Mouse (Mus musculus): Measurements from ENCODE around the gene Gm20388. TPM values are rescaled to one million over a fixed set of nuclear protein-coding genes. Genes with fewer than 3 reads are reported as not detected.
"Not testable (repeated sequence)": the region's sequence is repeated elsewhere in the genome, so short reads cannot be mapped to it uniquely, and the experiment has no call there.

The Gm20388 gene
- polyA plus RNA-seq, 1 experiment from 2014 or later = not detected

DNA sequence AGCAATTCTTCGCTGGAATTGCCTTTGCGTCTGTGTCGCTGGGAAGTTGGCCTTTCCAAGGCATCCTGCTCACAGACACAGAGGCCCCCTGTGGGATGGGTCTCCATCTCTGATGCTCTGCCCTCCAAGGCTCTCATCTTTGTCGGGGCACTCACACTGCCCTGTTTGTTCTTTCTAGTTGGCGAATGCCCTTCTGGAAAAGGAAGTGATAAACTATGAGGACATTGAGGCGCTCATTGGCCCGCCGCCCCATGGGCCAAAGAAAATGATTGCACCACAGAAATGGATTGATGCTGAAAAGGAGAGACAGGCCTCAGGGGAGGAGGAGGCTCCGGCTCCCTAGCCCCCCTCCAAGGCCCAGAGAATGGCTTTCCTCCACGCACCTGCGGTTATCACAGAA lies 3186.6 kb downstream of the Gm20388 start:
- no peaks in the 10 kb centered on the region for H3K9me3 ChIP-seq (ENCODE audit: control insufficient read depth)
- no peak overlapping the region for H3K27ac ChIP-seq (ENCODE audit: low read depth, low read length)
- H3K36me3 ChIP-seq (ENCODE audit: control insufficient read depth, insufficient read depth) = peaks cover 47% of the 10 kb centered on the region
- H3K4me2 ChIP-seq (replicated peaks; ENCODE audit: low read depth) = no peak overlapping the region
- H3K27me3 ChIP-seq (replicated peaks; ENCODE audit: control insufficient read depth, insufficient read depth, low read length) = no peaks in the 10 kb centered on the region
- 80% methylated on average over 11 of the region's 11 CpGs for WGBS
- no peak overlapping the region for H3K4me3 ChIP-seq (ENCODE audit: low read depth, low read length)
- no peak overlapping the region for H3K9ac ChIP-seq (ENCODE audit: low read depth, low read length)
- no peak for TF ChIP-seq CTCF (IDR thresholded peaks at IDR 0.05; ENCODE audit: low read depth)
- H3K4me1 ChIP-seq (replicated peaks; ENCODE audit: control insufficient read depth, insufficient read depth, low read length) = no peaks in the 10 kb centered on the region
- no peak for ATAC-seq

DNA sequence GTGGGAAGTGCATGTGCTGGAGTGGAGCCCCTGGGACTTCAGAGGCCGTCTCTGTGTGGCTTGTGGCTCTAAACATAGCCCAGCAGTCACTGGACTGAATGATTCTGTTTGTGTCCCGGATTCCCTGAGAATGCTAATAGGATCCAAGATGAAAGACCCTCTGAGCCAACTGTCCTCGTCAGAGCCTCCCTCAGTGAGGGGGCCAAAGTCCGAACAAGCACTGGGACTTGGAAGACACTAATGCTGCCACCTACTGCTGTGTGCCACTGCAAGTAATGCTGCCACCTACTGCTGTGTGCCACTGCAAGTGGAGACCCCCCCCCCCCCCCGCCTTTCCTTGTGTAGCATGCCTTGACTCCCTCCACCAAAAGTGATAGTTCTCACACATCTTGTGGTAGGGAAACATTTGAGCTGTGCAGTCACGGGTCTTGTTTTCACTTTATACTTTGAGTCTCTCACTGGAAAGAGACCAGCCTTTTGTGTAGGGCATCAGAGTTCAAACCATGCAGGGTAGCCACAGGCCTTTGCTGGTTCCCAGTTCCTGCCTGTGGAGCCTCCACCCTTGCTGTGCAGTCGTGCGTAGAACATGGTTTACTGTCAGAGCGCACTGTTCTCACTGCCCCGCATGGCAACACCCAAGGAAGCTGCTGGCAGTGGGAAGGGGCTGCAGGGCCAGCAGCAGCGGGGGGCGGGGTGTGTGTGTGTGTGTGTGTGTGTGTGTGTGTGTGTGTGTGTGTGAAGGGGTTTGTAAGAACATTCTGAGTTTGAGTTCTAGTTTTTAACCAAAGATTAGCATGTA lies 3187.3 kb downstream of the Gm20388 start:
- Histone ChIP-seq H3K36me3 (ENCODE audit: control insufficient read depth, insufficient read depth) (peaks cover 45% of the 10 kb centered on the region), H3K27me3 (replicated peaks; ENCODE audit: control insufficient read depth, insufficient read depth, low read length) (no peaks in the 10 kb centered on the region), H3K9me3 (ENCODE audit: control insufficient read depth) (no peaks in the 10 kb centered on the region), H3K4me3 (ENCODE audit: low read depth, low read length) (no peak overlapping the region), H3K27ac (ENCODE audit: low read depth, low read length) (no peak overlapping the region), H3K9ac (ENCODE audit: low read depth, low read length) (no peak overlapping the region), H3K4me1 (replicated peaks; ENCODE audit: control insufficient read depth, insufficient read depth, low read length) (no peaks in the 10 kb centered on the region), H3K4me2 (replicated peaks; ENCODE audit: low read depth) (no peak overlapping the region)
- 79% methylated on average over 12 of the region's 12 CpGs for WGBS
- TF ChIP-seq CTCF (IDR thresholded peaks at IDR 0.05; ENCODE audit: low read depth) = peak; percentile 37
- no peak for ATAC-seq

DNA sequence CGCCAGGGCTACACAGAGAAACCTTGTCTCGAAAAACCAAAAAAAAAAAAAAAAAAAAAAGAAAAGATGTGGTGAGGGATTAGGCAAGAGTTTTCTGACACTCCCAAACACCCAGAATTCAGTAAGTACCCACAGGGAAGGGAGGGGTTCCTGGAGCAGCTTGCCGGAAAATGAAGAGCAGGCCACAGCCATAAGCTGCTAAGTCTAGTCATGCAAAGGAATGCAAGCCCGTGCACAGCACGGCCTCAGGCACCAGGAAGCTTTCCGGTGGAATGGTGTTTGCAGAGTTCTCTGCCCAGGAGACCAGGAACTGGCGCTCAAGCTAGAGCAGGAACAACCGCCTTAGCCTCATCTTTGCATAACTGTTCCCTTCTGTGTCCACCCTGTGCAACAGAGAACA lies 3189.6 kb downstream of the Gm20388 start:
- peaks cover 40% of the 10 kb centered on the region for H3K36me3 ChIP-seq (ENCODE audit: control insufficient read depth, insufficient read depth)
- WGBS = 53% methylated on average over 8 of the region's 8 CpGs
- H3K4me3 ChIP-seq (ENCODE audit: low read depth, low read length) = no peak overlapping the region
- H3K27me3 ChIP-seq (replicated peaks; ENCODE audit: control insufficient read depth, insufficient read depth, low read length) = no peaks in the 10 kb centered on the region
- no peak overlapping the region for H3K4me2 ChIP-seq (replicated peaks; ENCODE audit: low read depth)
- ATAC-seq = no peak
- no peak overlapping the region for H3K9ac ChIP-seq (ENCODE audit: low read depth, low read length)
- 0 out of 2 replicates have a peak, but pooled peaks cover 3% of the 10 kb centered on the region for H3K4me1 ChIP-seq (replicated peaks; ENCODE audit: control insufficient read depth, insufficient read depth, low read length)
- no peak overlapping the region for H3K27ac ChIP-seq (ENCODE audit: low read depth, low read length)
- TF ChIP-seq CTCF (IDR thresholded peaks at IDR 0.05; ENCODE audit: low read depth) = no peak
- H3K9me3 ChIP-seq (ENCODE audit: control insufficient read depth) = no peaks in the 10 kb centered on the region

- Histone ChIP-seq H3K9me3 (ENCODE audit: control insufficient read depth) (no peaks in the 10 kb centered on the region), H3K9ac (ENCODE audit: low read depth, low read length) (no peak overlapping the region), H3K27ac (ENCODE audit: low read depth, low read length) (no peak overlapping the region), H3K4me1 (replicated peaks; ENCODE audit: control insufficient read depth, insufficient read depth, low read length) (0 out of 2 replicates have a peak, but pooled peaks cover 3% of the 10 kb centered on the region), H3K36me3 (ENCODE audit: control insufficient read depth, insufficient read depth) (peaks cover 35% of the 10 kb centered on the region), H3K27me3 (replicated peaks; ENCODE audit: control insufficient read depth, insufficient read depth, low read length) (no peaks in the 10 kb centered on the region), H3K4me3 (ENCODE audit: low read depth, low read length) (no peak overlapping the region), H3K4me2 (replicated peaks; ENCODE audit: low read depth) (peak overlapping the region; percentile 80; the same call in 1 of the 2 replicates)
- no peak for ATAC-seq
- peak; percentile 33; the same call in 1 of the 2 replicates for TF ChIP-seq CTCF (IDR thresholded peaks at IDR 0.05; ENCODE audit: low read depth)
- WGBS = 74% methylated on average over 4 of the region's 4 CpGs
Observed at GRCm38 (mm10) chr8:123101244-123101643, 3190.6 kb downstream of the Gm20388 start.

- TF ChIP-seq CTCF (IDR thresholded peaks at IDR 0.05; ENCODE audit: low read depth) = no peak
- Histone ChIP-seq H3K9ac (ENCODE audit: low read depth, low read length) (peak within 1 kb of the TSS; percentile 91), H3K27me3 (replicated peaks; ENCODE audit: control insufficient read depth, insufficient read depth, low read length) (no peaks in the 10 kb centered on the region), H3K9me3 (ENCODE audit: control insufficient read depth) (no peaks in the 10 kb centered on the region), H3K4me2 (replicated peaks; ENCODE audit: low read depth) (peak within 1 kb of the TSS; percentile 80), H3K4me1 (replicated peaks; ENCODE audit: control insufficient read depth, insufficient read depth, low read length) (0 out of 2 replicates have a peak, but pooled peaks cover 3% of the 10 kb centered on the region), H3K36me3 (ENCODE audit: control insufficient read depth, insufficient read depth) (peaks cover 32% of the 10 kb centered on the region), H3K4me3 (ENCODE audit: low read depth, low read length) (peak within 1 kb of the TSS; percentile 81), H3K27ac (ENCODE audit: low read depth, low read length) (peak within 1 kb of the TSS; percentile 94)
- ATAC-seq = peak; percentile 94
- WGBS = 2% methylated on average over 54 of the region's 56 CpGs
Observed at GRCm38 (mm10) chr8:123101735-123102685, 3191.4 kb downstream of the Gm20388 start, which contains the start of gene Rpl13. Gene Rpl13, plus strand, starts transcription at chr8:123102350.

DNA sequence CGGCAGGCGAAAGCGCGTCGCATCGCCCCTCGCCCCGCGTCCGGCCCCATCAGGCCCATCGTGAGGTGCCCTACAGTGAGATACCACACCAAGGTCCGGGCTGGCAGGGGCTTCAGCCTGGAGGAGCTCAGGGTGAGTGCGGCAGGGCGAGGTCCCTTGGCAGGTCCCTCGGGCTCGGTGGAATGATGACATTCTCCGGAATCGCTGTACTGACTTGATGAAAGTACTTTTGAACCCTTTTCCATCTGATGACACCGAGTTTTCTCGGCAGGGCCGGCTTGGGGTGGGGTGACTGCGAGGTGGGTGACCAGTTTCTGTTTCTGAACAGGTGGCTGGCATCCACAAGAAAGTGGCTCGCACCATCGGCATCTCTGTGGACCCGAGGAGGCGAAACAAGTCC lies 3192.2 kb downstream of the Gm20388 start:
- not testable (repeated sequence) for H3K27me3 ChIP-seq (replicated peaks; ENCODE audit: control insufficient read depth, insufficient read depth, low read length); H3K4me1 ChIP-seq (replicated peaks; ENCODE audit: control insufficient read depth, insufficient read depth, low read length); H3K9me3 ChIP-seq (ENCODE audit: control insufficient read depth)
- peak overlapping the region; percentile 94 for H3K27ac ChIP-seq (ENCODE audit: low read depth, low read length)
- peak overlapping the region; percentile 80 for H3K4me2 ChIP-seq (replicated peaks; ENCODE audit: low read depth)
- H3K9ac ChIP-seq (ENCODE audit: low read depth, low read length) = peak overlapping the region; percentile 91
- peak; percentile 1; the same call in 1 of the 2 replicates for ATAC-seq
- 0% methylated on average over 25 of the region's 26 CpGs for WGBS
- H3K4me3 ChIP-seq (ENCODE audit: low read depth, low read length) = peak overlapping the region; percentile 81
- peaks cover 23% of the 10 kb centered on the region for H3K36me3 ChIP-seq (ENCODE audit: control insufficient read depth, insufficient read depth)
